Mouse (Mus musculus) stomach, embryonic 14.5 days (tissue): ENCODE measurements around the gene Arhgap8. TPM values are rescaled to one million over a fixed set of nuclear protein-coding genes. Genes with fewer than 3 reads are reported as not detected.
A peak's percentile ranks its signal among the peaks of the same experiment; 100 is the strongest.
"Not testable (repeated sequence)": the region's sequence is repeated elsewhere in the genome, so short reads cannot be mapped to it uniquely, and the experiment has no call there.

Source experiments
- ATAC-seq: fragments of 200-750 bp; cut with Nextera tagmentation; 2 replicates; pipeline ENCODE4 v1.8.0; 2017; ENCODE audit warnings: low read depth, moderate TSS enrichment; ENCODE audit not compliant: insufficient number of reproducible peaks, insufficient read depth, low FRiP score
- H3K27ac ChIP-seq: fragments of 300-500 bp; sonication (generic); 2 replicates; pipeline ENCODE4 v1.5.1; 2014; ENCODE audit warnings: mild to moderate bottlenecking, low read length, moderate library complexity, mixed read lengths
- H3K27me3 ChIP-seq: fragments of 300-500 bp; sonication (generic); 2 replicates; pipeline ENCODE4 v1.6.1; 2014; ENCODE audit warnings: low read length, control low read depth, mixed read lengths; ENCODE audit not compliant: control insufficient read depth, insufficient read depth
- H3K36me3 ChIP-seq: fragments of 300-500 bp; sonication (generic); 2 replicates; pipeline ENCODE4 v1.6.1; 2014; ENCODE audit warnings: mild to moderate bottlenecking, control low read depth, low read length, moderate library complexity, mixed read lengths; ENCODE audit not compliant: control insufficient read depth, insufficient read depth
- H3K4me1 ChIP-seq: fragments of 300-500 bp; sonication (generic); 2 replicates; pipeline ENCODE4 v1.6.1; 2014; ENCODE audit warnings: low read length, control low read depth, mixed read lengths; ENCODE audit not compliant: control insufficient read depth, insufficient read depth
- H3K4me2 ChIP-seq: fragments of 300-500 bp; sonication (generic); replicated peaks from 2 replicates; pipeline ENCODE4 v1.6.1; 2014; ENCODE audit warnings: low read depth, low read length, control low read depth
- H3K4me3 ChIP-seq: fragments of 300-500 bp; sonication (generic); 2 replicates; pipeline ENCODE4 v1.5.1; 2014; ENCODE audit warnings: low read depth, low read length, control low read depth
- H3K9ac ChIP-seq: fragments of 300-500 bp; sonication (generic); replicated peaks from 2 replicates; pipeline ENCODE4 v1.6.1; 2014; ENCODE audit warnings: low read depth, mild to moderate bottlenecking, control low read depth, low read length, moderate library complexity, mixed read lengths
- H3K9me3 ChIP-seq: fragments of 300-500 bp; sonication (generic); 2 replicates; pipeline ENCODE4 v1.6.1; 2016; ENCODE audit warnings: low read depth, low read length, control low read depth; ENCODE audit not compliant: control insufficient read depth
- WGBS: fragments of 180-500 bp; shearing (Covaris S2); extraction: QIAGEN DNeasy Blood & Tissue Kit; methylation state at CpG from one replicate; pipeline ENCODE4 v1.1.7; 2014; 5-methylcytosine and 5-hydroxymethylcytosine counted together
- polyA plus RNA-seq: library from polyadenylated mRNA; unstranded; fragments of >200 nt; fragmentation: Nextera tagmentation; extraction: Ambion mirVana; gene quantifications from 2 replicates; pipeline ENCODE4 v1.2.1, GENCODE M21; 2014

Gene Arhgap8
- polyA plus RNA-seq, 1 experiment from 2014 or later: 14.2 TPM

DNA sequence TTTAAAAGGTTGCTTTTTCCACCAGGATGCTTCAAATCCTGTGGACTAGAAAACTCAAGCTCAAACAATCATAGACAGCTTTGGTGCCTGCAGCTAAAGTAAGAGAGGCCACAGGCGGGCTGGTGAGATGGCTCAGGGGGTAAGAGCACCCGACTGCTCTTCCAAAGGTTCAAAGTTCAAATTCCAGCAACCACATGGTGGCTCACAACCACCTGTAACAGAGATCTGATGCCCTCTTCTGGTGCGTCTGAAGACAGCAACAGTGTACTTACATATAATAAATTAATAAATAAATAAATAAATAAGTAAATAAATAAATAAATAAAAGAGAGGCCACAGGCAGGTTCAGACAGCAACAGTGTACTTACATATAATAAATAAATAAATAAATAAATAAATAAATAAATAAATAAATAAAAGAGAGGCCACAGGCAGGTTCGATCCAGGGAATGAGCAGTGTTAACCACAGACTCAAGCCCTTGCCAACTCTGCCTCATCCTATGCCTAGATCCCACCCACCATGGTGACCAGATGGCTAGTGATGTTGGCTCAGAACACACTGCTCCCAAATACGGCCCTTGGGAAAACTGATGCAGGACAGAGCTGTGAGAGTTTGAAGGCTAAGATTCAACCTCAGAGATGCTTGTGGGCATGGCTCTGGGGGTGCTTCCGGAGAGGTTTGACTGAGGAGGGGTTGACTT lies 2.1 kb upstream of the Arhgap8 start:
- H3K9ac ChIP-seq, H3K36me3 ChIP-seq, H3K27ac ChIP-seq, H3K4me3 ChIP-seq, H3K27me3 ChIP-seq, ATAC-seq, H3K9me3 ChIP-seq, H3K4me2 ChIP-seq: not testable (repeated sequence)
- WGBS: 68% methylated on average over 6 of the region's 6 CpGs
- peaks cover 18% of the 10 kb centered on the region; the same call in 1 of the 2 replicates for H3K4me1 ChIP-seq

DNA sequence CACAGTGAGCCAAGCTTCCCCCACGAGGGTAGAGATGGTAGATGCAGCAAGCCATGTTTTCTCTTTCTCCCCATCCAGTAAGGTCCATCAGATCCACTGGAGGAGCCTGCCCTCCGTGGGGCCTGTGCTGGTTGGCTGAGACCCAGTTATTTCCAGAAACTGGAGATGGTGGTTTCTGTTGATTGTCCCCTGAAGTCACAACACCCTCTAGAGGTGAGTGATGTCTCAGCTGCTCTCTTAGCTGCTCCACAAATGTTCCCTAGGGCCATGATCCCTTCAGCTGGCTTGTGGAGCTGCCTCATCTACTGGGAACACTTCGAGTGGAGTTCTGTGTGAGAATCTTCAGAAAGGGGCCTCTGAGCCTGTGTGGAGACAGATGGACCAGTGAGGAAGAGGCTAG lies 1.1 kb upstream of the Arhgap8 start:
- 69% methylated on average over 3 of the region's 3 CpGs for WGBS
- Histone ChIP-seq H3K27ac (no peak overlapping the region), H3K9ac (no peak overlapping the region), H3K4me2 (no peak overlapping the region), H3K27me3 (no peaks in the 10 kb centered on the region), H3K9me3 (no peaks in the 10 kb centered on the region), H3K4me3 (no peak overlapping the region), H3K36me3 (no peaks in the 10 kb centered on the region), H3K4me1 (peaks cover 18% of the 10 kb centered on the region; the same call in 1 of the 2 replicates)
- ATAC-seq: no peak

DNA sequence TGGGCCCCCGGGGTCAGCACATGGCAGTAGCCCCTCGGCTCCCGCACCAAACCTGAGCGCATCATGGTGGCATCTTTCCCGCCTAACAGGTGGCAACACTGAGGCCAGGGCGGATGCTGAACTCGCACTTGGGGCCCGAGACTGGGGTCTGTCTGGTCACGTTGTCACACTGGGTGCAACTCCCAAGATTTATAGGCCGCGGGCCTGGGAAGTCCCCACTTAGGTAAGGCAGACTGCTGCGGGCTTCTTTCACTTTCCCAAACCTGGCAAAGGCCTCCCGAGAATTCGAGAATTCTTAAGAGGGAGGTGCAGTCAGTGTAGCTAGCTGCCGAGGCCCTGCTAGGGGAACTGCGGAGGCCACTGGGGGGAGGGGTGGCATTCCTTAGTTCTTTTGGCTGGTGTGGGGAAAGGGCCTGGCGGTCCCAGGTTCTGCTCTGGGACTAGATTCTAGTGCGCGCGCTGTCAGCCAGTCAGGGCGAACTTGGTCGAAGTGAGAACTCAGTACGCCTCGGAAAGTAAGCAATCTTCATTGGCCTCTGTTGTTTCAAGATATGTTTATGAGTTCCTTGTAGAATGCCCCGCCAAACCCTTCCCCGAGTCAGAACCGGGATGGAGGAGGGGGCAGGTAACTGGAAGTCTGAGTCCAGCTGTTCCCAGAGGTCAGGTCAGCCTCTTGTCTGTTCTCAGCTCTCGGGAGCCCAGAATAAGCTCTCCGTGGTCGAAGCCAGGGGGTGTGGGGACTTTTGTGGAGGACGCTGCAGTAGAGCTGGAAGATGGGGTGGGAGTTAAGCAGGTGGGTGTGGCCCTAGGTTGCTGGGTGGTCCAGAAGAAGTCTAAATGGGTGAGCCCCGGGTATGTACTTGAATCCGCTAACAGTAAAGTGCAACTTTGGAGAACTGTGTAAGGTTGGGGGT lies 696 bp downstream of the Arhgap8 start:
- peaks cover 11% of the 10 kb centered on the region; the same call in 1 of the 2 replicates for H3K4me1 ChIP-seq
- no peaks in the 10 kb centered on the region for H3K36me3 ChIP-seq
- H3K9me3 ChIP-seq: no peaks in the 10 kb centered on the region
- ATAC-seq: no peak
- peak overlapping the region; percentile 95 for H3K4me2 ChIP-seq
- H3K9ac ChIP-seq: peak overlapping the region; percentile 30; the same call in 1 of the 2 replicates
- 4% methylated on average over 33 of the region's 33 CpGs for WGBS
- peak overlapping the region; percentile 42 for H3K4me3 ChIP-seq
- H3K27ac ChIP-seq: peak overlapping the region; percentile 61; the same call in 1 of the 2 replicates
- H3K27me3 ChIP-seq: no peaks in the 10 kb centered on the region

DNA sequence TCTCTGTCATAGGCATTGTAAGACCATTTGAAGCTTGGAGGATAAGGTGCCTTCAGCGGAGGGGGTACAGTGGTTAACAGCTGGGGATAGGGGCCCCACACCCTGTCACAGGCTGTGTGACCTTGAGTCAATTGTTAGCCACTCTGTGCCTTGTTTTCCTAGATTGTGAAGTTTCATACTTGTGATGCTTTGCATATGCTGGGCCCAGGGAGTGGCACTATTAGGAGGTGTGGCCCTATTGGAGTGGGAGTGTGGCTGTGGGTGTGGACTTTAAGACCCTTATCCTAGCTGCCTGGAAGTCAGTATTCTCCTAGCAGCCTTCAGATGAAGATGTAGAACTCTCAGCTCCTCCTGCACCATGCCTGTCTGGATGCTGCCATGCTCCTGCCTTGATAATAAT lies 3.8 kb downstream of the Arhgap8 start:
- H3K4me1 ChIP-seq: peaks cover 21% of the 10 kb centered on the region
- not testable (repeated sequence) for ATAC-seq, H3K9me3 ChIP-seq, H3K36me3 ChIP-seq, H3K4me3 ChIP-seq, H3K27ac ChIP-seq, H3K27me3 ChIP-seq, H3K4me2 ChIP-seq, H3K9ac ChIP-seq
- WGBS: 92% methylated on average over 1 of the region's 1 CpGs

DNA sequence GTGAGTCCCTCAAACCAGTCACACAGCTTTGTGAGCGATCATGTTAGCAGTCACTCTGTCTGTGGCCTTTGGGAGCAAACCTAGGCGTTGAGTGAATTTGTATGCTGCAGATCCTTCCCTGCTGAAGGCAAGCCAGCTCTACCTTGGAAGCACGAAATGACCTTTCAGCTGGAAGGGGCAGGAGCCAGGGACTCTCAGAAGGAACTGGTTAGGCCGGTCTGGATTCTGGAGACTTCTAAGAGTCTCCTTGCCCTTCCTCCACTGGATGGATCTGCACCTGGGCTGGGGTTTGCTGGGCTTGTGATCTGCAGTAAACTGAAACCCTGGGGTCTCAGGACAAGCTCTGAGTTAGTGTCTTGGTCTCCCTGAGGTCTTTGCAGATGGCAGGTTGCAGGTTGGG lies 4.3 kb downstream of the Arhgap8 start:
- no peaks in the 10 kb centered on the region for H3K9me3 ChIP-seq
- H3K27ac ChIP-seq: peak overlapping the region; percentile 23; the same call in 1 of the 2 replicates
- no peak overlapping the region for H3K4me2 ChIP-seq
- H3K4me3 ChIP-seq: no peak overlapping the region
- no peaks in the 10 kb centered on the region for H3K36me3 ChIP-seq
- H3K4me1 ChIP-seq: peaks cover 20% of the 10 kb centered on the region
- H3K27me3 ChIP-seq: no peaks in the 10 kb centered on the region
- H3K9ac ChIP-seq: no peak overlapping the region
- peak; percentile 53; the same call in 1 of the 2 replicates for ATAC-seq
- WGBS: 54% methylated on average over 4 of the region's 4 CpGs

DNA sequence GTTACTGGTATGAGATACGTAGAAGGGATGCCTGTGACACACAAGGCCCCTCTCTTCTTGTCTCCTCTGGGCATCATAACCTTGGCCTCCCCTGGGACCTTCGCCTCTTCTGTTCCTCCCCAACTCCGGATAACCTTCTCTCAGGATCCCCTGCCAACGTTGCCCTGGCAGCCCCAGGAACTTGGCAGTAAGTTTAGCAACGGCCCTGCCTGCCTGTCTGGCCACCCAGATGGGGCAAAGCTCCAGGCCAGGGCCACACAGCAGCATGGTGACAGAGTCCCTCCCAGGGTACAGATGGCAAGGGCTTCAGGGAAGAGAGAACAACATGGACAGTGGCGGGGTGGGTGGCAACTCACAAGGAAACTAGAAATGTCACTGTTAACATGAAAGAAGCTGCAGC lies 9.8 kb downstream of the Arhgap8 start:
- no peaks in the 10 kb centered on the region for H3K36me3 ChIP-seq
- H3K27me3 ChIP-seq: no peaks in the 10 kb centered on the region

DNA sequence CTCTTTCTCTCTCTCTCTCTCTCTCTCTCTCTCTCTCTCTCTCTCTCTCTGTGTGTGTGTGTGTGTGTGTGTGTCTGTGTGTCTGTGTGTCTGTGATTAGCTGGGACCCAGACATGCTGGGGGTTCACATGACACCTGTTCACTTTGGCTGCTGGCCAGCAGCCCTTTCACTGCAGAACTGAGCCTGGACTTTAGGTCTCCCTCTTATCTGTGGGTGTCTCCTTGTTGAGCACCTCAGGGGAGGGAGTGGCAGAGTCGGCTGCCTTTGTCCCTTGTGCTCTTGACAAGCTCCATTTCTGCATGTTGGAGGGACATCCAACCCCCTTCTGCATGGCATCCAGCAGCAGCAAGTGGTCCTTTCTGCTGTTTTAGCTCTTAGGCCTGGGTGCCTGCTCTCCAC lies 11.0 kb downstream of the Arhgap8 start:
- no peak overlapping the region for H3K4me3 ChIP-seq
- H3K36me3 ChIP-seq: no peaks in the 10 kb centered on the region
- WGBS: 30% methylated on average over 1 of the region's 1 CpGs
- H3K9ac ChIP-seq: no peak overlapping the region
- no peak overlapping the region for H3K4me2 ChIP-seq
- H3K27ac ChIP-seq: no peak overlapping the region
- no peaks in the 10 kb centered on the region for H3K9me3 ChIP-seq
- peaks cover 9% of the 10 kb centered on the region for H3K4me1 ChIP-seq
- no peaks in the 10 kb centered on the region for H3K27me3 ChIP-seq
- ATAC-seq: 0 out of 2 replicates have a peak, but pooled peaks have one; percentile 30

More for the DNA sequence above, 9.8 kb downstream of the Arhgap8 start:
- Histone ChIP-seq H3K9me3 (no peaks in the 10 kb centered on the region), H3K4me2 (no peak overlapping the region), H3K27ac (no peak overlapping the region), H3K4me3 (no peak overlapping the region), H3K4me1 (peaks cover 9% of the 10 kb centered on the region), H3K9ac (no peak overlapping the region)
- 86% methylated on average over 6 of the region's 6 CpGs for WGBS
- no peak for ATAC-seq

DNA sequence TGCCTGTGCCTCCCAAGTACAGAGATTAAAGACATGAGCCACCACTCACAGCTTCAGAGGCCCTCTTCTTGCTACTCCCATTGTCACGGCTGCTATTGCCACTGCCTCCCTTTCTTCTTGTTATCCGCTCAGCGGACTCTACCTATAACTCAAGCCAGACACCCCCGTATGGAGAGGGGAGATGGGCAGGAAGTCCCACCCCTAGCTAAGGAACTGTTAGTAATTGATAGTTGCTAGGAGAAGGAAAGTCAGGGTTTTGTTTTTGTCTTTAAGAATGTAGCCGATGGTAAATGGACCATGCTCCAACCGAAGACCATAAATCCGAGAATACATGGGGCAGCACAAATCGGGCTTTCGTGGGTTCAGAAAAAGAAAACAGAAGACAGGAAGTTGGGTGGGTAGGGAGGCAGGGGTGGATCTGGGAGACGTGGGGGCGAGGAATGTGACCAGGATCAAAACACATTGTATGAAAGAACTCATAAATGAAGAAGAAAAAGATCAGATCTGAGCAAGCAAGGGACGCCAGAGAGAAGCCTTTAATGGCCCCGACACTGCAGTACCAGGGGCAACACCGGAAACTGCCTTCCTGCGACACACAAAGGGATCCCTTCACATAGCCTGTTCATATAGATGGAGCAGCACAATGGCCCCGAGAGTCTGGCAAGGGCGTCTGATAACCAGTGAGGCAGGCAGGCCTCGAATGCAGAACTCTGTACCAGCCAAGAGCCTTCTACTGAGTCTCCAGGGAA lies 12.0 kb downstream of the Arhgap8 start:
- no peak overlapping the region for H3K4me3 ChIP-seq
- no peak overlapping the region for H3K27ac ChIP-seq
- H3K4me1 ChIP-seq: peaks cover 9% of the 10 kb centered on the region
- no peak overlapping the region for H3K4me2 ChIP-seq
- no peaks in the 10 kb centered on the region for H3K9me3 ChIP-seq
- no peak overlapping the region for H3K9ac ChIP-seq
- no peaks in the 10 kb centered on the region for H3K36me3 ChIP-seq
- no peaks in the 10 kb centered on the region for H3K27me3 ChIP-seq
- WGBS: 72% methylated on average over 18 of the region's 18 CpGs
- no peak for ATAC-seq
